Mouse (Mus musculus) left cerebral cortex, adult 9 months (tissue): ENCODE data around the gene Spata3.
"Not testable (repeated sequence)": the region's sequence is repeated elsewhere in the genome, so short reads cannot be mapped to it uniquely, and the experiment has no call there.

ENCODE experiments used
- DNase-seq, 2 experiments: peaks; one replicate each; pipeline ENCODE4 v3.0.0; 2022; ENCODE audit warnings: low spot score in 2 of 2

Gene Spata3

DNA sequence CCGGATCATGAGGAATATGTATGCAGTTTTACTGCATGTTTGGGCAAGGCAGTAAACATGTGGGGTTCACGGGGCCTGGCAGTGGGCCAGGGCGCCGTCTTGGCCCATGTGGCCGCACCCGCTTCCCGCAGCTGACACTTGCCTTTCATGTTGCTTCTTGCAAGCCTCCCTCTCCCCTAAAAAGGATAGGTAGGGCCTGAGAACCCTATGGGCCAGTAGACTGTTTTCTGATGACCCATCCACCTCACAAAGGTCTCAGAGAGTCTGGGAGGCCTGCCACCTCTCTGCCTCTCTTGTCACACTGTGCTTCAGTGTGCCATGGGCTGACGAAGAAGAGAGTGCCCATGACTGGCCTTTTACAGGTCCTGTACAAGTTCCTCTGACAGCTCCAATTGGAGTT lies at the start of gene Spata3:
Gene Spata3 (plus strand): TSS at position 301 of the 400 bp plus-strand sequence.
- DNase-seq, result no peak

DNA sequence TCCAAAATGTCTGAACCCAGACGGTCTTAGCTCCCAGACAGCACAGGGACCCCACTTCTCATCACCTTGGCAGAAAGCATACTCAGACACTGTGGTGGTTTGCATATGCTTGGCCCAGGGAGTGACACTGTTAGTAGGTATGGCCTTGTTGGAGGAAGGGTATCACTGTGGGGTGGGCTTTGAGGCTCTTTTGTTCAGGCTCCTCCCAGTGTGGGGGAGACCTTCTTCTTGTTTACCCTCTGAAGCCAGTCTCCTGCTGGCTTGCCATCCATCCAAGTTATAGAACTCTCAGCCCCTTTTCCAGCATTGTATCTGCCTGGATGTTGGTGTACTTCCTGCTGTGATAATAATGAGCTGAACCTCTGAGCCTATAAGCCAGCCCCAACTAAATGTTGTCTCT lies 47.5 kb upstream of the Spata3 start:
- DNase-seq, result no peak

DNA sequence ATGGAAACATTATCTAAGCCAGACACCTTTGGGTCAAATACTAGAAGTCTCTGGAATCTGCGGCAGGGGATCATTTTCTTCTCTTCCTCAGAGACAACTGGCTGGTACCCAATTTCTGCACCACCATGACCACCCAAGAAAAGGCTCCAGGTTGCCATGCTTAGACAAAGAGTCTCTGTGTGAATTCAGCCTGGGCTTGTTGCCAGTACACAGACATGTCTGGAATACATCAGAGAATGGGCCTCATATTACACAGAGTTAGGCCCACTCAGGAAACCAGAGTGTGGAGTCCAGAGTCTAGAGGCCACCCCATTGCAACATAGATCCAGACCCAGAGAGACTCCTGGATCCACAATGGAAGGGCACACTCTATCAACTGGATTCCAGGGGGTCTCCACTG lies 47.1 kb upstream of the Spata3 start:
- peak in 1 of 2 experiments; percentile 44 for DNase-seq

DNA sequence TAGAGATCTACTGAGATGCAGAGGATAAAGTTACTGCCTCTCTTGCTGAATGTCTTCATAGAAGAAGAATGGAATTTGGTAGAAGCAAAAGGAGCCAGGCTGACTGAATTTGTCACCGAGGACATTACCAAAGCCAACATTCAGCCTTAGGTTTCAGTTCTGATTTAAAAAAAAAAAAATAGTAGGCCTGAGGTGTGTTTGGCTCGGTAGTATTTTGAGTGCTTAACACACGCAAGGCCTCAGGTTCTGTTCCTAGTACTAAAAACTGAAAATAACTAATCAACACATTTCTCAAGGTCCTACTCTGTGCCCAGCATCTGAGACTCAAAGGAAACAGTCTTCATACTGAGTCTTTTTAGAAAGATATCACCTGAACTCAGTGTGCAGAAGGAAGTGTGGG lies 45.5 kb upstream of the Spata3 start:
- DNase-seq, result no peak

DNA sequence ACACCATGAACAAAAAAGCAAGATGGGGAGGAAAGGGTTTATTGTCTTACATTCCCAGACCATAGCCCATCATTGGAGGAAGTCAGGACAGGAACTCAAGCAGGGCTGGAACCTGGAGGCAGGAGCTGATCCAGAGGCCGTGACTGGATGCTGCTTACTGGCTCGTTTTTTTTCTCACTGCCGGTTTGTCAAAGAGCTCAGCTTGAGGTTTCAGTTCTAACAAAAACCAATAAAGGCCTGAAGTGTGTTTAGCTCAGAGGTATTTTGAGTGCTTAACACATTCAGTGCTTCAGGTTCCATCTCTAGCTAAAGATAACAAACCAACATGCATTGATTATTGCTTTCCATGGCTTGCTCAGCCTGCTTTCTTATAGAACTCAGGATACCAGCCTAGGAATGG lies 44.3 kb upstream of the Spata3 start:
- DNase-seq, result no peak

DNA sequence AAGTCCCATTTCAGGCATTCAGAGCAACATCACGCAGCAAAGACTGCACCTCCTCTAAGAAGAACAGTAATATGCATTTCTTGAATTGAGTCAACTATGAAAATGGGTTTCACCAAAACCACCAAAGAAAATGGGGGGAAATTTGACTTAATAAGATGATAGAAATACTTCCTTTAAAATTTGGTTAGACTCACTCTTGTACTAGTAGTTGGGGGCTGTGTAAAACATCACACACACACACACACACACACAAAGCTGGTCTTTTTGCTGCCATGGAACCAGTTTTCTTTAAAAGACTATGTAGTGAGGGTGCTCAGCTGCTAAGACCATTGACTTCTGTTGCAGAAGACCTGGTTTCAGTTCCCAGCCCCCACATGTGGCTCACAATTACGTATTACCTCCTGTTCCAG lies 43.1 kb upstream of the Spata3 start:
- no peak for DNase-seq

DNA sequence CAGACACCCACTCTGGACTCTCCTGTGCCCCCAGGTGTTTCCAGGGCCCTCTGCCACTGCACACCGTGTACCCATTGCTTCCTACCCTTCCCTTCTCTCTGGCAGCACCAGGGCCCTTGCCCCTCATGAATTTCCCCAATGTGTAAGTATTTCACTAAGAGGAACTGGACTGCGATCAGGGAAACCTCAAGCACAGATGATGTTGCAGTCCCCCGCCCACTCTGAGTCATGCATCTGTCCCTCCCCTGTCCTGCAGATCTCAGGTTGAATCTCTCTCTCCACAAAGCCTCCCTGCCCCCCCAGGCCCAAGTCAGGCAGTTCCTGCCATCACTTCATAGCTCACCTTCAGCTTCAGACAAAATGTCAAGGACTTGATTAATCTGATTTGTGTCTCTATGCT lies 38.9 kb upstream of the Spata3 start:
- DNase-seq, result no peak

DNA sequence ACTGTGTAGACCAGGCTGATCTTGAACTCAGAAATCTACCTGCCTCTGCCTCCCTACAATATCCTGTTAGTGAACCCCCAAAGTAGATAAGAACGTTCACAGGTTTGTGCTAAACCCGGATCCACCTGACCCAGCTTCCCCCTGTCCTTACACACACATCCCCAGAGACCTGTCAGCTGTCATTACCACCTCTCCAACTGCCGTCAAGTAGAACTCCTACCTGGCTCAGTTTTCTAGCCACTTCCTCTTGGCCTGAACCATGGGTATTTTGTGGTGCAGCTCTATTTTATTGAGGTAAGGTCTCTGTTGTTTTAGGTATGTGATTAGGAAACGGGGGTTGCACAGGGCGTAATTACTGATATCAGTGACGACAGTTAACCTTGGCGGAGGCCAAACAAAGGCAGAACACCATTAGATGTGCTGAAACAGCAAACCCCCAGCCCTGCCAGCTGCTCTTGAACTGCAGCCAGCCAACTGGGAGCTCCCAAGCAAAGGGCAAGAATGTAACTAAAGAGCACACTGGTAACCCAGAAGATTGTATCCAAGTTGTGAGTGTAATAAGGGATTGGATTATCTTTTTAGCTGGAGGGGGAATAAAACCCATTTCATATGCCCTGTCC lies 34.8 kb upstream of the Spata3 start:
- no peak for DNase-seq

DNA sequence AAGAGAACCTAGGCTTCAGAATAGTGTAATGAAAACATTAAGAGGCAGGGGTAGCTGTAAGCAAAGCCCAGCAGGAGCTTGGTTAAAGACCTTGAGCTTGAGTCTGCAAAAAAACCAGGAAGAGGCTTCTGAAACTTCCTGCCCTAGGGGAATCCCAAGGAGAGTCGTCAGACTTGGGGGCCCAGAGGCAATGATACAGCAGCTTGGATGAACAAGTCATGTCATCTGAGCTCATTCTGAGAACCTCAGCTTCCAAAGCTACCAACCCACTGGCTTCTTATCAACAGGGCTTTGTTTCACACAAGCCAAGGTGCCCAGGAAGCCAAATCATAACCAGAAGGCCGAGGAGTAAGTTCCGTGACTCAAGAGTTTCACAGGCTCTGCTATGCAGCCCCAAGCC lies 30.8 kb upstream of the Spata3 start:
- DNase-seq, result no peak

DNA sequence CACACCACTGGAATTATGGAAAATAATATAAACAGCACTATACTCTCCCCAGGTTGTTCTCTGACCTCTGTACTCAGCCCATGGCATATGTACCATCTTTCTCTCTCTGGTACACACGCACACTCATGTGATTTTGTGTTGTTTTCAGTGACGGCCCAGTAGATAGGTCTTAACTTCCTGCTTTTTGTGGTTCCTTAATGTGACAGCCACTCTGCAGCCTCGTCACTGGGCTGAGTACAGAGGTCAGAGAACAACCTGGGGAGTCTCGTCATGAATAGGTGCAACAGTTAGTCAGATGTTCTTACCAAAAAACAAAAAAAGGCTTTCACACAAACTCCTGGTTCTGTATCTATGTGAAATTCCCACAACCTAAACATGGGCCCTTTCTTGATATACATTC lies 28.3 kb upstream of the Spata3 start:
- DNase-seq, result no peak

DNA sequence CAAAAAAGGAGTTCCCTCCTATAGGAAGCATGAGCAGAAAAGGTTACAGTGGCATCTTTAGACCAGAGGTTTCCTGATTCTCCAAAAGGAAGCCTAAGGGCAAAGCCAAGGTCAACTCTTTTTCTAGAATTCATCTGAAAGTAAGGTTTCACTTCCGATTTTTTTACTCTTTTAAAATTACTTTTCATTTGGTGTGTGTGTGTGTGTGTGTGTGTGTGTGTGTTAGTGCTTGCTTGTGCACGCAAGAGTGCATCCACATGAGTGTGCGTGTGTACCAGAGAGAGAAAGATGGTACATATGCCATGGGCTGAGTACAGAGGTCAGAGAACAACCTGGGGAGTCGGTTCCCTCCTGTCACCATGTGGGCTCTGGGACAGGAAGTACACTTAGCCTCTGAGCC lies 27.7 kb upstream of the Spata3 start:
- DNase-seq, result not testable (repeated sequence)

DNA sequence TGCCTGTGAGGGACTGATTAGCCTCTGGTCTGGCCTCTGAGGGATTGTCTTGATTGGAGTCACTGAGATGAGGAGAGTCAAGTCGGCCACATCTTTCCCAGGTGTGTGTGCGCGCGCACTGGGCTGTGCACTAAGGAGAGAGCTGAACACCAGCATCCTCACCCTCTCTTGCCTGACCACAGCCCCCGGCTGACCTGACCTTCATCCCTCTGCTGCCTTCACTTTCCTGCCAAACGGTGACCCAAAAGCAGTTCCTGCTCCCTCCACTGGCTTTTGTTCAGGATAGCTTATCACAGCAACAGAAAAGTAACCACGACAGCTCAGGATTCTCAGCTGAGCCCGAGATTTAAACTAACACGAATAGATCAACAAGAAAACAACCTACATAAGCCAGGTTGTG lies 24.4 kb upstream of the Spata3 start:
- DNase-seq, result no peak

DNA sequence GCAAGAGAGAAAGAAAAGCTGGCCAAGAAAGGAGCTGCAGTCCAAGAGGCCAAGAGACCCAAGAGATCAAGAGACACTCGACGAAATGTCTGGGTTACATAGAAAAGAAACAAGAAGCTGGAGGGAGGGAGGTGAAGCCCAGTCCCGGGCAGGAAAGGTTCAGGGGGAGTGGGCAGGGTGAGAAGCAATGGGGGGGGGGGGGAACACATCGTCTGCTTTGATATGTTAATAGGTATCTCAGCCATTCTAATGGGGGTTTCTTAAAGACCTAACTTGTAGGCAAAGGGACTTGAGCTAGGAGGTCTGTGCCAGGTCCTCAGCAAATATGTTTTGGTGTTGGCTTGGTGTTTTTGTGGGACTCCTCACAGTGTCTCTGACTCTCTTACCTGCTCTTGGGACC lies 23.1 kb upstream of the Spata3 start:
- DNase-seq, result no peak

DNA sequence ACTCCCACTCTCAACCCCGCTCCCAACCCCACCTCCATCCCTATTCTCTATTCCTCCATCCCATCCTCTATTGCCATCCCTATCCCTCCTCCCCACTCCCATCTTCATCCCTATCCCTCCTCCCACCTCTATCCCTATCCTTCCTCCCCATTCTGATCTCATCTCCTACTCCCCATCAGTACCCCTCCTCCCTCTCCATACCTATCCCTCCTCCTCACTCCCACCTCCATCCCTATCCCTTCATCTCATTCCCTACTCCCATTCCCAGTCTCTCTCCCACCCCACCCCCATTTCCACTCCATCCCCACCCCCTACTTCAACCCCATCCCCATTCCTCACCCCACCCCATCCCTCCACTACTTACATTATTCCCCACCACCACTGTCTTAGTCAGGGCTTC lies 19.4 kb upstream of the Spata3 start:
- DNase-seq, result no peak

DNA sequence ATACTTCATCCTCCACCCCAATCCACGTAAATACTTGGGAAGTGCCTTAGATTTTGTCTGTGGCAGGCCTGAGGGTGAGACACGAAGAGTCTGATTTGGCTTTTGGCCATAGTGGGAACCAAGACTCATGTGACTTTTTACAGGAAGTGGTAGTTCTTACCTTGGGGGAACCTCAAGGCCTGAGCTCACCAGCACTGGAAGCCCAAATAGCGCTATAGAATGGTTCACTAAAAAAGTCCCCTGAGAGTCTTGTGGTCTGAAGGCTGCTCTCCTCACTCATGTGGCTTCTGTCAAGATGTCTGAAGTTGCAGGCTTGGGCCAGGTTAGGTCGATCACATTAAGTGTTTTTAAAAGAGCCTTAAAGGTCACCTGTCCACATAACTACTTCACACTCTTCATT lies 18.6 kb upstream of the Spata3 start:
- no peak for DNase-seq

DNA sequence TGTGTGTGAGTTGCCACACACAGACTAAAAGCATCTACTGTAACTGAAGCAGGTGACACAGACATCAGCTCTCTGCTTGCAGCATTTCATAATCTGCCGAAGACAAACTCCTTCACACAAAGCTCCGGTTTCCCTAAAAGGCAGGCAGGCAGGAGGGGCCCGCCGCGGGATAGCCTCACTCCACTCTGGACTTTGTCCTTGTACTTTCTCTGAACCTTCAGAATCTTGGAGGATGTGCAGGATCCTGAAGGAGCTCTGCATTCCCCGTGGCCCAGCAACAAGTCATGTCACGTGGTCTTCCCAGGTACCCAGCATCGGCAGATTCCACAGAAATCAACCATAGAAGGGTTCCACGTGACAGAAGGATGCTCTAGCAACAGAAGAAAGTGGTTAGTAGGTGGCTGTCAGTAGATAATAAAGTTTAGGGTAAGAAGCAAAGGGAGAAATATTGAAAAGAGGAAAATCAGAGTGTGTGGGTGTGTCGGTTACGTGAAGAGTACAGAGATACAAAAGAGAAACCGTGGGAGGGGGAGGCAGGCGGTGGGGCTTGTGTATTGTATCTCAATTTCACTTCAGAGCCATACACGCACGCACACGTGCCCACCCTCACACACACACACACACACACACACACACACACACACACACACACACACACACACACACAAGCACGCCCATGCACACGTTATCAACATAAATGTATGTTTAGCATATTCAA lies 16.6 kb upstream of the Spata3 start:
- peak; percentile 54 to 60 for DNase-seq

DNA sequence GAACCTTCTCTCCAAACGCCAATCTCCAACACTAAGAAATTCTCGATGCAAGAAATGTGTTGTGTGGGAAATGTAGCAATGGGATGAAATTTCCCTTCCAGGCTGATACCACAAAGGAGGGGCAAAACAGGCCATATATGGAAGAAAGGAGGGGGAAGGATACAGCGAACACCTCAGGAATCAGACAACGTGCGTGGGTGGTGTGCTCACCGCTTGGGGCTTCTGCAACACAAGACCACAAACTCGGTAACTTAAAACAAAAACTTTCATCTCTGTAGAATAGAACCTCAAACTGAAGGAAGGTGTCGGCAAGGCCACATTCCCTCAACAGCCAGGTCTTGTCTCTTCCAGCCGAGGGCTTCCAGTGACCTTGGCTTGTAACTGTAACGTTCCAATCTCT lies 11.1 kb upstream of the Spata3 start:
- DNase-seq, result no peak

DNA sequence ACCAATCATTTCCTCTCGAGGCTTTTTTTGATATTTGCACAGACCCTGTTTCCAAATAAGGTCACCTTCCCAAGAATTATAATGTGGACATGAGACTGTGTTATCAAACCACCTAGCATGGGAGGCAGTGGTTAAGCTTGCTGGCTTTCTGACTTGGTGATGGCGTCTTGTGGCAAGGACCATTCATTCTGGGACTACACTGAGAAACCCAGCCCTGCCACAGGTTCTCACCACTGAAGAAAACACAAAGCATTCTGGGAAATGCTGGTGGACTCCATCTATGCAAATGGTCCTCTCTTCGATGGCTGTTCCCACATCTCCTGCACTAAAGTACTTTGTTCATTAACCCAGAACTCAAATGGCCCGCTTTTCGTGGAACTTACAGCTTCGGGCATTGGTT lies 10.6 kb upstream of the Spata3 start:
- no peak for DNase-seq

DNA sequence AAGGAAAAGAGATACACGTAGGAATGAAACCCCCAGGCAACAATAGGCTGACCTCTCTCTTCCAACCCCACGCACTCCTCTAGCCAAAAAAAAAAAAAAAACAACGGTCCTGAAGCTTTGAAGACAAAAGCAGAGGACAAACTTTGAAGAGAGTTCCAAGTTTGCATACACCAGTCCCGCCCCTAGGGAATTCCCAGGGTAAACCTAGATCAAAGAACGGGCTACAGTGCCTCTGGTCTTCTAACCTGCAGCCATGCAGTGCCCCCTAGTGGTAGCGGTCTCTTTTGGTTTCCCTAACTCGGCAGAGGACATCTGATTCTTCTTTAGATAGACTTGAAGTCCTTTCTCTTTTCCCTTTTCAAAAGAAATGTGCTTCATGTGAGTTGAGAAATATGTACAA lies 8.8 kb upstream of the Spata3 start:
- DNase-seq, result peak; percentile 51 to 94

DNA sequence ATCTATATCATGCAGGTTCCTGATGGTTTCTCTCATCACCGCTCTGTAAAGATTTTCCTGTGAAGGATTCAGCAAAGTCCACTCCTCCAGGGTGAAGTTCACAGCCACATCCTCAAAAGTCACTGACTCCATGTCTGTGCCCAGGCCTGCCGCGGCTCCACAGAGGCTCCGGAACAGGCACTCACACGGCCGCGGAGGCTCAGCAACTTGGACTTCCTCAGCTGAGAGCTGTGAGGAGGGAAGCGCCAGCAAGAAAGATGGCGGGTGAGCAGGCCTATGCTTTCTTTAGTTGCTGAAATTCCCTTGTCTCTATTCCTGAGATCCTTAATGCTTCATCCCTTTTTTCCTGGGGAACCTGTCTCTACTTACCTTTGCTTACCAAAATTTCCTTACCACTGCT lies 858 bp upstream of the Spata3 start:
- not testable (repeated sequence) for DNase-seq

DNA sequence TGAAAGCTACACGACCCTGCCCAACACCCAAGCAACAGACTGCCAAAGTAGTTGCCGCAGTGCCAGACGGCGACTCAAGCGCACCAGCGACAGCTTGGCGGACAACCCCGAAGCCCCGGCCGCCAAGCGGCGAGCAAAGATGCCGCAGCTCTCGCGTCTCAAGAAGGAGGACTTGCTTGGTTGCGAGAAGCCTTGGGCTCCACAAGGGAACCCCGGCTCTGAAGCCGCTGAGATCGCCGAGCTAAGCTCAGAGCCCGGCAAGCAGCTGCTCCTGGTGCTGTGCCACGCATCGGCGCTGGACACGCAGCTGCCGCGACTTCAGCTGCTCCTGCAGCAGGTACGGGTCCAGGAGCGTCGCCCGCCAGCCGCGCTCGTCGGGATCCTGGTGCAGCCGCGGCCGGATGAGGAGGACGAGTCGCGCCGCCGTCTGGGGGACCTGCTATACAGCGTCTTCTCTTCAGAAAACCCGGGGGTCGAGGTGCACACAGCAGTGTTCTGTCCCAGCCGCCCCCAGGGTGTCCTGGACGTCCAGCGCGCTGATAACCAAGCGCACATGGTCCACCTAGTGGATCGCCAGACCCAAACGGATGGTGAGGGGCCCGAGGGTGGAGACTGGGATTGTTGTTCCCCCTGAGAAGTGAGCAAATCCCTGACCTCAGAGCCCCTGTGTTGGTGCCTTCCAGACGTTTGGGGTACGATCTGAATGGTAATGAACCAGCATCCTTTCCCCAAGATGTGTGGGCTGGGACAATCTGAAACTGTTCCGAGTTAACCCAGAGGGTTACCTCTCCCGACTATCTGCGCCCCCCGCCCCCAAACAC lies 1.8 kb downstream of the Spata3 start:
- DNase-seq, result peak in 1 of 2 experiments; percentile 67

DNA sequence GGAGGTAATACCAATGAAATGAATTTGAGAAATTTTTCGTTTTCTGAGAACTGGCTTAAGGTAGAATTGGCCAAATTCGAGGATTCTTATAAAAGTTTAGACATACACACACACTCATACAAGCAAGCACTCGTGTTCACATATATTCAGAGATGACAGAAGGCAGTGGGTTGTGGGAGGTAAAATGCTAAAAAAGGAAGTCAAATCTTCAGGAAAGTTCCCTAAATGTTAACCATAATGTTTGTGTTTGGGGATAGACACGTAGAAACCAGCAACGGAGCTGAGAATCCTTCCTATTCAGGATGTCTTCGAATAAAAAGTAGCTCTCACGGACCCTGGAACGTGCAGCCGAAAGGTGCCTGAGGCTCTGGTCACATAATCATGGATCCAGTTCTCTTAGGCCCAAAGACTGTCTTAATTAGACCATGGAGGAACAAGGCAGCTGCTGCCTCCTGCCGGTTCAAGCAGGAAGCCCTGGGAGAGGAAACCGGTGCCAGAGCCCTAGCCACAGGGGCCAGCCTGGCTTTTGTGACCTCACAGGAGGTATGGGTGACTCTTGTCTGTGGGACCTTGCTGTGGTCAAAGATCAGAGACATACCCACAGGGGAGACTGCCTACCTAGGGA lies 4.9 kb downstream of the Spata3 start:
- DNase-seq, result peak in 1 of 2 experiments; percentile 38
